Mouse (Mus musculus): ENCODE results near the gene Wdr34.

Gene Wdr34

GRCm38 (mm10) chr2:30032244-30032846 lies 16.3 kb downstream of the Wdr34 start:
- no peak for DNase-seq (ENCODE audit: low spot score)

DNA sequence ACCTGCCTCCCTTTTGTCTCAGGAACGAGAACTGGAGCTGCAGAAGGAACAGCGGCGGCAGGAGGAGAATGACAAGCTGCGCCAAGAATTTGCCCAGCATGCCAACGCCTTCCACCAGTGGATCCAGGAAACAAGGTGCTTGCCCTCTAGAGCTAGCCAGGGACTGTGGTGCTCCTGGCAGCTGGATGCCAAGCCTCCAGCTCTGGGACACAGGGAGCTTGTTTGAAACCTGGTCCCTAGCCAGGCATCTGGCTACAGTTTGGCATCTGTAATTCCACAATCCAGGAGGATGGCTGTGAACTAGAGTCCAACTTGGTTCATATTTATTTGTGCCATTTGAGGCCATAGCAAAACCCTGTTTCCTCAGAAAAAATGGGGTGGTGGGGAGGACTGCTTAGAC lies 21.7 kb downstream of the Wdr34 start:
- no peak for DNase-seq (ENCODE audit: low spot score)

DNA sequence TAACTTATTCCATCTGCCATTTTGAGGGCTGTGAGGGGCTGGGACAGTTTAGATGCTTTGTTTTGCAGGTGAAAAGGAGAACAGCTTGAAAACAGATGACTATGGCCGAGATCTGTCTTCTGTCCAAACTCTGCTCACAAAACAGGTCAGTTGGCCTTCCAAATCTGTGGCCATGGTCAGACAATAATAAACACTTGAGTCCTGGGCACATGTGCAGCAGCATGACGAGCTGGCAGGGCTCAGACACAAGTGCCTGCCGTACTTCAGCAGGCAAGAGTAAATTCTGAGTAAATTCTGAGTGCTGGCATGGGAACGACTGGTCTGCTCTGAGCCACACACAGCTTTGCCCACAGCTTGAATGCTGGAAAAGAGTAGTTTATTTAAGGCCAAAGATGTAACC lies 23.2 kb downstream of the Wdr34 start:
- DNase-seq (ENCODE audit: low spot score), result no peak

DNA sequence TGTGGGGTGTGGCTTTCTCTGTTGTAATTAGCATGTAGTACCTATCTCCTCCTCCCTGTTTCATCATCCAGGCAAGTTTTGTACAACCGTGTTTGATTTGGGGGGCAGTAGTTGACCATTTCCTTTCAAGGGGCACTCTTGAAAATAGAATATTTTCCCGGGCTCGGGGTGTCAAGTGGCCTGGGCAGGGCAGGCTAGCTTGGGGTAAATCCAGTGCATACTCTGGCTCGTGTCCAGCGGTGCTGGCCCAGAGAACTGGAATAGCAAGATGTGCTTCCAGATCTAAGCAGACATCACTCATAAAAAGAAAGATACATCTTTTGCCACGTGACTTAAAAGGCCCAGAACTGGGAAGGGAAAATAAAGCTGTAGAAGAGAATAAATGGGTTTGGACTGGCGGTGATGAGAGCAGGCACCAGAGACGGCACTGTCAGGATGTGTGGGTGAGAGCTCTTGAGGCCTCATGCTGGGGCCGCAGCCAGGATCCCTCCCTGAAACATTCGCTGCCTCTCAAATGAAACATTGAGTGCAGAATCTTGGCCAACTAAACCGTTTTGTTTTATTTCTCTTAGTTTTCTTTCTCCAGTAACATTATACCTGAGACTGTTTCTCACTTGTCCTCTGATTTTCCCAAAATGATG lies 34.2 kb downstream of the Wdr34 start:
- no peak for DNase-seq (ENCODE audit: low spot score)

- no peak for DNase-seq (ENCODE audit: low spot score)
Observed at GRCm38 (mm10) chr2:30010840-30011281, 37.8 kb downstream of the Wdr34 start.

GRCm38 (mm10) chr2:30009101-30009500 lies 39.6 kb downstream of the Wdr34 start:
- DNase-seq (ENCODE audit: low spot score), result no peak

- DNase-seq (ENCODE audit: low spot score), result no peak
Observed at GRCm38 (mm10) chr2:29991962-29992361, 56.7 kb downstream of the Wdr34 start.

All from urinary bladder, postnatal 10 days (tissue).